Mouse (Mus musculus) skeletal muscle tissue, adult 2 months (tissue): ENCODE measurements around the gene 4930595D18Rik.

Experiments used
- DNase-seq: peaks from one replicate; pipeline ENCODE4 v3.0.0-alpha.2; 2012; ENCODE audit warnings: low read depth, low spot score

The 4930595D18Rik gene

DNA sequence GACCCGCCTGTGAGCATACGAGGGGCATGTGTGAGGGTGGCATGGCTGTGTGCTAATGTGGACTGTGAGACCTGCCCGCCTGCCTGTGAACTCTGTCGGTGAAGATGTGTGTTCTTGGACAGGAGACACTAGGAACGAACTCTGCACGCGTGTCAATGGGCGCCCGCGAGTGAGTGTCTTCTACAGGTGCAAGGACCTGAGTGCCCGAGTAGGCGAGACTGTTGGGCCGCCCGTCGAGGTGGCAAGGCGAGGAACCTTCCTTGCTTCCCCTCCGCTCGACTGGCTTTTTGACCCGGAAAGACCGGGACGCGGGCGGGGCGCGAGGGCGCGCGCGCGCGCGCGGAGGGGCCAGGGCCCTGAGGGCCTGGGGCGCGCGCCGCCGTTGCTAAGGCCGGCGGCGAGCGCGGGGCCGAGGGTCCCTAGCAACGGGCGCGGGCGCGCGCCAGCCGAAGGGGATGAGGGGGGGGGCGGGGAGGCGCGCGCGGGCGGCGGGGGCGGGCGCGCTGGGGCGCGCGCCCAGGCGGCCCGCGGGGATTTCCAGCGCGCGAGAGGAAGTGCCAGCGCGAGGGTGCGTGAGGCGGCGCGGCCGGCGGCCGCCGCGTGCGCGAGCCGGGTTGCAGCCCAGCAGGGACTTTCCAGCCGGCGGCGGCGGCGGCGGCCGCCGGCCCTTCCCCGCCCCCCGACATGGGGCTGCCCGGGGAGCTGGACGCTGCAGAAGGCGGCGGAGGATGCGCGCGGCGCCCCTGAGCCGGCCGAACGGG, 18.3 kb downstream of the 4930595D18Rik start, which contains the start of gene Traf3:
Gene Traf3 (plus strand): TSS at position 540 of the 761 bp plus-strand sequence.
- DNase-seq: peak; percentile 54

DNA sequence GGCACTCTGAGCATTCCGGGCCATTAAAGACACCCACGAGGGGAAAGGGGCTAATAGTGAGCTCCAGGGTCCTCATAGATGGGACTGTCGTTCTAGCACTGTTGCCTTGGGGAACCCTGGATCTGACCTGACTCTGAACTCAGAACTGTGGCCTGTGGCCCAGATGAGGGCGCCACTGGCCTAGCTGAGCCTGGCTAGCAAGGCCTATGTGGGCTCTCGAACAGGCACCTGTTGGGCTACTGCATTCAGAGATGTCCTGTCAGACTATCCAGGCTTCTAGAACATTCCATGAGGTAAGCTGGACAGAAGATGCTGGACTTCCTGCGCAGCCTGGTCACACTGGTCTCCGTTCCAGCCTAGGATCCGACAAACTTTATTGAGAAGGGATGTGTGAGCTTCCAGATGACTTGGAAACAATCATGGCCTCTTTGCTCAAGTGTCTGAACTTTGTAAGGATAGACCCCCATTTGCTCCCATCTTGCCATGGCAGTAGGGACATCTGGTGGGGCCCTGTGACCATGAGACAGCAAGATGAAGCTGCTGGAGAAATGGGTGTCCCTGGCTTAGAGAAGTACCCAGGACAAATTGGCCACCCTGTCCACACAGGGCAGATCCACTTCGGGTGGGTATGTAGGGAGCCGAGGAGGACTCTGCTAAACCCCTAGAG, 19.0 kb downstream of the 4930595D18Rik start:
- DNase-seq: no peak

DNA sequence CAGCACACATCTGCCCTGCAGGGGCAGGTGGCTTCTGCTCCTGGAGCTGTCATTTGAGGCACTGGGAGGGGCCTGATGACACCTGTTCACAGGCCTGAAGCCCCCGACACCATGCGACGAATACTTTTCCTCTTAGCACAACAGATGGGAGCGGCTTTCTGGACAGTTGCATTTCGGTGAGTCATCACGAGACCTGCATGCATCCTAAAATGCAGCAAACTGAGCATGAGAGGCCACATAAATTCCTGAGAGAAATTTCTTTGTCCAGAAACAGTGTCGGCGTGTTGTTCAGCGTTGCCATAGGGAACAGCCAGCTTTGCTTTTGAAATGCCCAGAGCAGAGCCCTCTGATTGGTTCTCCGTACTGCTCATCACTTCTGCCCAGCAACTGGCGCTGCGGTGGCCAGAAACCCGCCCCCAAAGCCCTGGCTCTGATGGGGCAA, 20.0 kb downstream of the 4930595D18Rik start:
- DNase-seq: peak; percentile 87

DNA sequence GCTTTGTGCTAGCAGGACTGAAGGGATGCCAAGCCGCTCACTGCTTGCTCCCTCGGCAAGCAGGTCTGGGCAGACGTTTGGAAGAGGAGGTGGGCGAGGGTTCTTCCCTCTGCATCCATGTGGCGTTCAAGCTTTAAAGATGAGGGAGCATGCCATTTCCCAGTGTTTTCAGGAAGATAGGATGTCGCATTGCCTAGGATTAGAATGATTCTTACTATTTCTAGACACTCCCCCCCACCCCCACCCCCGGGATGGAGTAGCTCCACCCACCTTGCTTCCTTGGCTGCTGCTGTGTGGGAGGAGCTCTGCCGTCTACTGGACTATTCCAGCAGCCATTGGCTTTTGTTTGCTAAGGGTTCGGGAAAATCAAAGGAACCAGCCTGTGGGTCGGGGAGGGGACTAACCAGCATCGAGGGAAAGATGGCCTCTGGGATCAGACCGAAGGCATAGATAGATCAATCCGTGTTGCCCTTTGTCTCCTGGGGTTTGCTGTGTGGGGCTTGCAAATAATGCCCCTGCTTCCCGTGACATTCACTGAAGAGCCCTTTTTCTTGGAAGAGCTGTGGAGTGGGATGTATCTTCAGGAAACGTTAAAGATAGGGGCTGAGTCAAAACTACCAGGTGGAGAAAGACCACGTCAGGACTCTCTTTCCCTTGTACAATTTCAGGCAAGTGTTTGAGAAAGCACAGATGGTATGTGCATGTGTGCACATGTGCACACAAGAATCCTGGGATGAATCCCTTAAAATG, 21.8 kb downstream of the 4930595D18Rik start:
- no peak for DNase-seq

DNA sequence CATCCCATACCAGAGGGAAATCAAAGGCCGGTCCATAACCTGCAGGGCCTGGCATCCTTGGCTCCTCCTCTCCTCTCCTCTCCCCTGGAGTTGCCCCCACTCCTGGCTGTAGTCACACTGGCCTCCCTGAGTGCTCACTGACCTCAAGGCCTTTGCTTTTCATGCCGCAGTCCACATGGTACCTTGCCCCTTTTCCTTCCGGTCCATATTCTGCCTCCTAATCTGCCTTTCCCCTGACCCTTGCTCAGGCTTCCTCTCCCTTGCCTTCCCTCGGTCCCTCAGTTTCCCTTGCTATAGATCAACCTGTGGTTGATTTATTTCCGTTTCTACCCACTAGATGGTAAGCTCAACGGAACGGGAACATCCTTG, 22.4 kb downstream of the 4930595D18Rik start:
- DNase-seq: no peak

DNA sequence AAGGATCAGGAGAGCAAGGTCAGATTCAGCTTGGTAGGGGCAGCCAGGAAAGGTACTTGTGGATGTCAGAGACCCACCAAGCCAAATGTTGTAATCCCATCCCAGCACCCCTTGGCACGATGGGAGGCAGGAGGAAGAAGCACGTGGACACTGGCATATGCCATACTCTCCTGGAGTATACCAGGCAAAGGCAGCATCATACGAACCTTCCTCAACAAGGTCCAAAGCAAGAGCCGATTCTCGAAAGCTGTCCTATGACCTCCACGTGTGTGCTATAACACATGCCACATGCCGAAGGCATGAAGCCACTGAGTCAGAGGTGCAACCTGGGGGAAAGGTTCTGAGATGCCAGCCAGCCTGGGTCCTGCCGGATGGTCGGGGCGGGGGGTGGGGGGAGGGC, 23.4 kb downstream of the 4930595D18Rik start:
- no peak for DNase-seq

DNA sequence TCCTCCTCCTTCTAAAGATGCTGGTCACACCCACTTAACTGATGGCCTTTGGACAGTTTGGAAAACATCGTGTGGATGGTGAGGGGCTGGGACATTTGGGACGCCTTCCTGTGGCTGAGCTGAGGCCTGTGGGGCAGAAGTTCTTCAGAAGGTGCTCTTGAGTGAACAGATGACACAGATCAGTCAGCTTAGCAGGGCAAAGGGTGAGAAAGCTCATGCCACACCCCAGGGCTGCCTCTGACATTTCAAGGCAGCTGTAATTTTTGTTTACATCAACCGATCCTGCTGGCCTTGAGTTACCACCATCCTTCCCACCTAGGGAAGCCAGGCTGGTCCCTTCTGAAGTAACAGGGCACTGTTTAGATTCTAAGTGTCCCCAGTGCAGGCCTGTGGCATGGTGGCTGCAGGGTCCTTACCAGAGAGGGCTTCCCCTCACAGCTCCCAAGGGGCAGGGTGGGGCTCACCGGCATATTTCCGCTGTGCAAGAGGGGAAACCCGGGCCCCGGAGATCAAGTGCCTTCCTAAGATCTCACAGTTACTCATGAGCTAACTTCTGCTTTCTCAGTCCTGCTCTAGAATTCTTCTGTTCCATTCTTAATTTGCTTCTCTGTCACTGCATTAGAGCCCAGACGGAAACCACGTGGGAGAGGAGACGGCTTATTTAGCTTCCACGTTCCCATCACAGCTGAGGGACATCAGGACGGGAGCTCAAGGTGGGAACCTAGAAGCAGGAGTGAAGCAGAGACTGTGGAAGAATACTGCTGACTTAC, 24.4 kb downstream of the 4930595D18Rik start:
- DNase-seq: peak; percentile 26

DNA sequence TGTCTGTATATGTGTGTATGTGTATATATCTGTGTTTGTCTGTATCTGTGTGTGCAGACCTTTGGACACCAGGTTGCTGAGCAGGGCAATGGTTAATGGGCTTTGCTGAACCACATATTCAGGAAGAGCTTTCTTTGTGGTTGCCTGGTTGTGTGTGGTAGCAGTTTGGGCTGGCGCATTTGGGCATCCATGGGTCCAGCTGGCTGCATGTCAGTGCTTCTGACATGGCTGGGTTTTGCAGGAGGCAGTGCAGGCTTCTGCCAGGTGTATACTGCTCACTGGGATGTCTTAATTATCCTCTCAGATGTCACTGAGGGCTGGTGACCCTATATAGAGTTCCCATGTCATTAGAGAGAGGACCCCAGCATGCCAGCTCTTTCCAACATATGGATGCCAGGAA, 28.5 kb downstream of the 4930595D18Rik start:
- DNase-seq: no peak

DNA sequence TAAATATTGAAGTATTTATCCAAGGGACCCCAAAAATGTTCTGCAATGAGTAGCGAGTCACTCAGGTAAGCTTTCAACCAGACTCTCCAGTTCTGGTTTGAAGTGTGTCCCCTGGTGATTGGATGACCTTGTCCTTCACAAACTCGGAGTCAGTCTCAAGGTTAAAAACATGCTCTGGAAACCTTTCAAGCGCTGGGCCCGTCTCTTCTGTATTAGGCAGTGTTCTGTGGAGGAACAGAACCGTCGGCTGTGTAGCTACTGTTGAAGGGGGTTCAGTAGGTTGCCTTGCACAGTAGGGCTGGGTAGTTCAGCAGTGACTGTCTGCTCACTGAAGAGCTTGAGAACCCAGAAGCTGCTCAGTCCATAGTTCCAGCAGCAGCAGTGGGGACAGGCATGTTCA, 29.6 kb downstream of the 4930595D18Rik start:
- no peak for DNase-seq

DNA sequence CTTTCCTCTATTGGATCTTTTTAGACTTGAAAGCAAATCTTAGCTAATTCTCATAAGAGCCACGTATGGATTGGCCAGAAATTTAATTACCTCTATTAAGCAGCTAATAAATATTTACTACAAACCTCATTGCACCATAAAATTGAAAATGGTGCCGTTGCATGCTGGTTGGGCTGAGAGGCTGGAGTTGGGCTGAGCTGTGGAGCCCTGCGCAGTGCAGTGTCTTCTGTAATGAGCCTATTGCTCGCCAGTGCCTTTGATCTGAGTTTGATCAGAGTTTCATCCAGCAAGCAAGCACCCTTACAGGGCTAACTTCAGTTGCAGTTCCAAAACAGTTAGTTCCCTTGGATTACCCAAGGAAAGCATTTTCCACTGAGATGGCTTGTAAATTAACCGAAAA, 30.3 kb downstream of the 4930595D18Rik start:
- no peak for DNase-seq

DNA sequence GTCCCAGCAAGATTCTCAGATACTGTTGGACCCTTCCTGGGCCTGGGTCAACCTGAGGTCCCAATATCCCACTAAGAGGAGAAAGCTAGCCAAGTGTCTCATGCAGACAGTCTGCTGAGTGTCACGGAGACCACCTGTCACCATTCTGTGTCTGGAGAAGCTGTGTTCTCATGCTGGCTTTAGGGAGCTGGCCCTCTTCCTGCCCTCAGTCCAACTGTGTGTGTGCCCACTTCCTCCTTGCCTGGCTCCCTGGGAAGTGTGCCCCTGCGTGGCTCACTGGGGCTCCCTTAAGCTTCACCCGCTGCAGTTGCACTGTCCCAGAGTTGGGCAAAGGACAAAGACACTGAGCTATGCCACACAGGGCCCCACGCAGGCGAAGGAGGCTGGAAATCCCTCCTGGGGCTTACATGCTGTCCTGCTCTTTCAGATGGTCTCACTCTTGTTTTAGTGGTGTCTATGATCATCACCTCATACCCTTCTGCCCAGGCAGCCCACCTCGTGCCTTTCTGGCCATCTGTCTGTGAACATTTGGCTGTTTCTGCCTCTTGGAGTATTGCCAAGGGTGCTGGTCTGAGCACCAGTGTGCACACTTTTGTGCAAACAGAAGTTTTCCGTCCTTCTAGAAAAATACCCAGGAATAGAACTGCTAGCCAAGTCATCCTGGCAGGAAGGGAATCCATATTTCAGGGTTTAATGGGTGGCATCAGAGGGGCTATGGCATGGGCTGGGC, 31.1 kb downstream of the 4930595D18Rik start:
- no peak for DNase-seq

DNA sequence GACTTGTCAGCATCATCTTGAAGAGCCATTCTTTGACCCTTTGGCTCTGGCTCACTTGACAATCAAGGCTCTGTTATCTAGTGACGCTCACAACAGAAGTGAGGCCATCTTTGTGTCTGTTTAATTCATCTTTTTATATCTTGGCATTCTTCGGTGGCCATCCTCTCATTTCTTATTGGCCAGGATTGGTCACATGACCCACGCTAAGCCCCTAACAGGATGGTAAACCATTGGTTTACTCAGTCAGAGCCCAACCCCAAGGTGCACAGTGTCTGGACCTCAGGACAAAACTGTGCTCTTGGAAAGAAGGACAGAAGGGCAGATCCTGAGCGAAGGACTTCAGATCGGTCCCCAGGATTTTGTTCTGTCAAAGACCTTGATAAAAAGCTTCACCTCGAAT, 31.7 kb downstream of the 4930595D18Rik start:
- DNase-seq: no peak

DNA sequence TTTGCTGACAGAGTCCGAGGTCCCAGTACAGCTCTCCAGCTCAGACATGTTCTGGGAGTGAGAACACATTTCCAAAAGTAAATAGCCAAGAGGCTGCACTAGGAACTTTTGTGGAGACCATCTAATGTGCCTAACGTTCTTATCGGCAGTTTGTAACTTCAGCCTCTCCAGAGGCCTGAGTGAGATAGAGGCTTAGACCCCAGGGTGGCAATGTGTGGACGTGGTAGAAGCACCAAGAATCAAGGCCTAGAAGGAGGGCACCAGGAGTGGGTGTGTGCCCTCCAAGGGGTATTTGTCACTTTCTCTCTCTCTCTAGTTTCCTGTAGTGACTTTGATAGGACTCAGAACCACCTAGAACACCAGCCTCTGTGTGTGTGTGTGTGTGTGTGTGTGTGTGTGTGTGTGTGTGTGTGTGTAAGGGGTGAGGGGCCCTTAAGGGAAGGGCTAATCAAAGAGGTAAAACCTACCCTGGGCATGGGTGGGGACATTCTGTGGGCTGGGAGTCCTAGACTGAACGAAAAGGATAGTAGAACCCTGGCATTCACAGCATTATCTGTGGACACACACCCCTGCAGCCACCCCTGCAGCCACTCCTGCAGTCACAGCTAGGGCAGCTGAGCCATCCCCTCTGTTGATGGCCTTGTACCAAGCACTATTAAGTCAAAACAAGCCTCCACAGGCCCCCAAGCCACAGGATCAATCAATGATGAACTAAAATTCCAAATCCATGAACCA, 32.7 kb downstream of the 4930595D18Rik start:
- DNase-seq: no peak

DNA sequence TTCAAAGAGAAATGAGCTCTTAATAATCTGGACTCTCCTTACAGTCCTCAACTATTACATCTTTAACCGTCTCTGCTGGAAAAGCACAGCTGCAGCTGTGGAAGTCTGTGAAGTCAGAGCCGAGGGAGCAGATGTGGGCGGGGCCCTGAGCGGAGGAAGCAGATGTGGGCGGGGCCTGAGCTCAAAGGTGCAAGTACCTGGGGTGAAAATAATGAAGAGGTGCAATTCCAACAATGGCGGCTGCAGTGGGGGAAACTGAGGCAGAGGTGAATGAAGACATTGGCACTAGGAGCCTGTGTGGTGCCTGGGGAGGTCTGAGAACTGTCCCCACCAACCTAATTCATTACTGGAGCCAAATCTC, 34.1 kb downstream of the 4930595D18Rik start:
- no peak for DNase-seq

DNA sequence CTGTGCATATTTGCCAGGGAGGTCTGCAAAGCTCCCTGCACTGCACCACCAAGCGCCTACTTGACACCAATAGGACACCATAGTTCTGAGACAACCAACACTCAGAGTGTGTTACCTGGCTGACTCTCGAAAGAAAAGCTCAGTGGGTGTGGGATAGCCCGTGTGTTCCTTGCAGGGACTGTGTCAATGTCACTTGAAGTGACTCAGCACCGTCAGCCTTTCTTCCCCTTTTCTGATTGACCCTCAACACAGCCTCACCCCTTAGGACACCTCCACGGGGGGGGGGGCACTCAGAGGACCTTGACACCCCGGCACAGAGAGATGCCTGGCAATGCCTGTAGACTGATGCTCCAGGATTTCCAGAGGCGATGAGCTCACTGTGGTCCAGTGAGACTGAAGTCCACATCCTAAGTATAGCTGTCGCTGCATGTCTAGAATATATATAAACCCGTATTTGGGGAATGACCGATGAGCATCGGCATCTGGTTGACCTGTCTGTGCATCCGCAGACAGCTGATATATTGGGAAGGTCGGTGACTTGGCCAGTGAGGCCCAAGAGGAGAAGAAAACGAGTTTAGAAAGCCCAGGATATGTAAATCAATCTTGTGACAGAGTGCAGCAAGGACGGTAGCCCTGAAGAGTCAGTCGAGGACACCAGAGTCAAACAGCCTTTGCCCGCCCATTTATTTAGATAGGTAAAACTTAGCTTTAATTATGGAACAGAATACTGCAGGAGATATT, 34.6 kb downstream of the 4930595D18Rik start:
- DNase-seq: no peak

DNA sequence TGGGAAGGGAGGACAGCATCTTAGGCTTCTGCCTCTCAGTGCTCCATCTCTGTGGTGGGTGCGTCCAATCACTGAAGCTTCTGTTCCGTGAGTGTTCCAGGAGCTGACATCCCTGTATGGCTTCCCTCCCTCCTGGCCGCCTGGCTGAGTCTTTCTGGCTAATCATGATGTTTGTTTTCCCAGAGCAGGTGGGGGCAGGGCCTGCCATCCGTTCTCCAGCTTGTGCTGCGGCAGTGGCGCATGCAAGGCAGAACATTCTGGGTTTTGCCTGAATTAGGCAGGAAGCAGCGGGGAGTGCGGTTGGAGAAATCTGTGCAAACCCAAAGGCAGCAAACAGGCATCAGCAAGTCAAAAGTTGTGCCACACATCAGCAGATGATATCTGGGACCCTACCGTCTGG, 39.0 kb downstream of the 4930595D18Rik start:
- DNase-seq: no peak

DNA sequence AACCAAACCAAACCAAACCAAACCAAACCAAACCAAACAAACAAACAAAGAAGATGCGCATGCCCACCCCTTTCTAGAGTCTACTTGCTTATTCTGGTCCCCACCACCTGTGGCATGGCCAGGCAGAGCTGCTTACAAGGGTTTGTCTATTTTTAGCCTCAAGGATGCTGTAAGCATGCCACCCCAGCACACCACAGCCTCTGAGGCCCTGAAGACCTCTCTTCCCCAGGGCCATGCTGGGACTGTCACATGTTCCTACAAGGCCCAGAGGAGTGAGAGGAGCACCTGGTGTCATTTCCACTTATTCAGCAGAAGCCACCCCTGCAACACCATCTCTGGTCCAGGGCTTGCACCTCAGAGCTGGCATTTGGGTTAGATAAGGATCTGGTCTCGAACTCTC, 39.7 kb downstream of the 4930595D18Rik start:
- no peak for DNase-seq

DNA sequence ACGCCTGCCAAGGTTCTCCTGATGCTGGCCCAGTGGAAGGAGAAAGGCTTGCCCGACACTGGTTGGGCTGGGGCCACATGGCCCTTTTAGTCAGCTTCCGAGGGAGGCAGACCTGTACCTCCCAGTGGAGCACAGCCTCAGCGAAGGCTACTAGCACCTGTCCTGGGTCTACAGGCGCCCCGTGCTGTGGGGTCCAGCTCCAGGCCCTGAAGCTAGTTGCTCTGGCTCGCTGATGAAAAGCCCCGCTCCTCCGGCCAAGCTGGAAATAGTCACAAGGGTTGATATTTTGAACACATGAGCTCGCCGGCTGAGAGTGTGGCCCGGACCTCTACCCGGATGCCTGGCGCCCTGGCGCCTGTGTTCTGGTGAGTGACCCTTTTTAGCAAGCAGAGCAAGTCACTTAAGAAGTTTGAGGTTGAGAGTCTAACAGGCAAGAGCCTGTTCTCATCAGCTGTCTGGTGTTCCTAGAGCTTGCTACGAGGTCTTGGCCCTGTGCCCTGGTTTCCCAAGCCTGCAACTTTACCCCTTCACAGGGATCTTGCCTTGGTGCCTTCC, 40.7 kb downstream of the 4930595D18Rik start:
- DNase-seq: peak; percentile 40

DNA sequence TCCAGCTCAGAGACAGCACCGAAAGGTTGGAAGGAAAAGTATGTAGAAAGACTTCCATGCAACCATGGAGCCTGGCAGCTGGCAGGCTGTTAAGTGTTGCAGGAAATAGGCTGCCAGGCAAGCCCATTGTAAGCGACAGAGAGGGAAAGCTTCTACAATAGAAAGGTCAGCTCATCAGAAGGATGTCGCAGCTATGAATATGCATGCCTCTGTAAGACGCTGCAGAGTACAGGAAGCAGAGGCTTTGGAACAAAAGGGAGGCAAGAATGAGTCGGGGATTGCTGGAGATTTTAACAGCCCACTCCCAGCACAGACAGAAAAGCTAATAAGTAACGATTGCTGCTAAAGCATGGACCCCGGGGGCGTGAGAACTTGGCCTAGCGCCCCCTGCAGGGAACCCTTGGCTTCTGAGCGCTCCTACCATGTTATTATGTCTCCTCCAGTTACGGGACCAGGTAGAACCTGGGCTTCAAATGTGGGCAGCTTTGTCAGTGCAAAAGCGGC, 41.2 kb downstream of the 4930595D18Rik start:
- DNase-seq: no peak
